Mouse (Mus musculus) naive thymus-derived CD4-positive, alpha-beta T cell, adult 2 months (primary cell): ENCODE measurements around the gene Gm26897.

Source experiments
- DNase-seq: peaks from one replicate; pipeline ENCODE4 v3.0.0-alpha.2; 2011; ENCODE audit warnings: low read depth

The Gm26897 gene

DNA sequence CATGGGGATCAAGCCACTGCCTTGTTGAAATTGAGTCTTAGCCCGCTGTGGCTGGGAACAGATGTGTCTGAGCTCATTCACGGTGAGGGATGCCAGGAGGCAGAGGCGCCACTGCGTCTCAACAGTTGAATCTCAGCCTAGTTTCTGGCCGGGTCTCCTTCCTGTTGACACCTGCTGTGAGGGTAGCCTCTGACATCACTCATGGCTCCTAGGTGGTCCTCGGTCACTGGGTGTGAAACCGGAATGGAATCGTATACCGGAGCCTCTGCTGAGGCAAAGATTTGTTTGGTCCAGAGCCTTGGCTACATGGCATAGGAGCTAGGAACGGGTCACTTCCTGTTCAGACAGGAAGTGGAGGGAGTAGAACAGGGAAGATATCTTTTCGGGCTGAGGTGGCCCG lies at the start of gene Gm26897:
TSS of gene Gm26897 (plus strand) at position 74 of the 400 bp plus-strand sequence.
- no peak for DNase-seq

GRCm38 (mm10) chr5:111687370-111687769 lies 46.4 kb upstream of the Gm26897 start:
- DNase-seq = peak; percentile 7

GRCm38 (mm10) chr5:111688584-111688983 lies 45.1 kb upstream of the Gm26897 start:
- DNase-seq = no peak

GRCm38 (mm10) chr5:111697996-111698395 lies 35.7 kb upstream of the Gm26897 start:
- DNase-seq = no peak

- DNase-seq = no peak
Observed at GRCm38 (mm10) chr5:111699711-111700303, 33.9 kb upstream of the Gm26897 start.

DNA sequence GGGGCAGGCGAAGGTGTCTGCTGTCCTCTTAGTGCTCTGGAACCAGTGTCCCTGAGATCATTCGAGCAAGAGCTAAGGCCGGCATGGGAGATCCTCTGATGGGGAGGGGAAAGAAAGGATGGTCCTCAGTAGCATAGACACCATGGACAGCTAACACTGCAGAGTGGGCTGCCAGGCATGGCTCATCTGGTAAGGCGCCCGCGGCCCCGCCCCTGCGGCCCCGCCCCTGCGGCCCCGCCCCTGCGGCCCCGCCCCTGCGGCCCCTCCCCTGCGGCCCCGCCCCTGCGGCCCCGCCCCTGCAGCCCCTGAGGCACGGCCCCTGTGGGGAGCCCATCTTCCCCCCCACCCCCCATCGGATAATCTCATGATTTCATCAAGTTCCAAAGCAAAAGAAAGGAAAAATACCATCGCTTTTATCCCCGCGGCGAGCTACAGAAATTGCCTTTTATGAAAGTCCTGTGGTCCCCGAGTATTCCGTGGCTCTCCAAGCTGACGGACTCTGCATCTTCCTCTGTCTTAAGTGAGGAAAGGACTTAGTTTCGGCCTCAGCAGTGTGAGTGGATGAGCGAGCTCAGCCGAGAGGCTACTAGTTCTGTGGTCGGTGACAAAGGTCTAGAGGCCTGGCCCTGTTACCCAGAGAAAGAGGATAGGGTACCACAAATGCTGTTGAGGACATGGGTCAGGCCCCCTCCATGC lies 31.9 kb upstream of the Gm26897 start:
- DNase-seq = no peak

DNA sequence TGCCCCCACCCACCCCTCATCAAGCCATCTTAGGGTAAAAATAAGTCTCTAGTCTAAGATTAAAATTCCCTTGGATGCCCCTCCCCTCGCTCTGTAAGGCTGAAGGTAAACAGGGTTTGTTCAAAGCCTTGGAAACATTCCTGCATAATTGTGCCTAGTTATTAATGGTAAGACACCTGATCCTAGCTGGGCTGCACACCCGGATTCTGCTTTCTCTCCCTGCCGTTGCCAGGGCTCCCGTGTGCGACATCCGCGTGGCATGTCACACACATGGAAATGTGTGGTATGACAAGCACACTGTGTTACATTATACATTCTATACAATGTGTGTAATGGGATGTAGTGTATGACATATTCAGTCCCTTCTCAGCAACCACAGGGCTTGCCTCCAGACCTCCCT lies 30.1 kb upstream of the Gm26897 start:
- DNase-seq = no peak

- DNase-seq = no peak
Observed at GRCm38 (mm10) chr5:111704326-111704725, 29.4 kb upstream of the Gm26897 start.

DNA sequence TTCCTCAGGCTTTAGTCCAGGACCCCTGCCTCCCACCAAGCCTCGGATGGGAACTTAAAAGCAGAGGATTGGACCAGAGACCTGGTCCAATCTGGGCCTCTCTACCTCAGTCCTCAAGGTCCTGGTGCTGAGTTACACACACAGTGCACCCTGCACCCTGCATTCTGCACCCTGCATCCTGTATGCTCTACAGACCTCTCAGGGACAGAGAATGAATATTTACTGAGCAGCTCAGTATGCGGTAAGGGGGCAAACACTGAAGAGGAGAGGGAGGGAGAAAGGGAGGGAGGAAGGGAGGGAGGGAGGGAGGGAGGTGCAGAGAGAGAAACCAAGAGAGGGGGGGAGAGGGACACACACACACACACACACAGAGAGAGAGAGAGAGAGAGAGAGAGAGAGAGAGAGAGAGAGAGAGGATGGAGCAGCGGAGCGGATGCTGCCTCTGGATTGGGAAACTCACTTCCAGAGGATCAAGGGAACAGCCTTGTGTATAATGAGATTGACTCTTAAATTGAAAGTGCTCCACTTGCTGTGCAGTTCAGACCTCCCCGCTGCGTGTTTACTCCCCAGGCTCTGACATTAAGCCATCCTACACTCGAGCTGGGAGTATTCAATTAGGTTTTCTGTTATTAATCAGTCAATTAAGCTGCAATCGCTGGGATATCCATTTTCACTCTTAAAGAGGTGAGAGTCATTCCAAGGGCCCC lies 24.4 kb upstream of the Gm26897 start:
- DNase-seq = no peak

- no peak for DNase-seq
Observed at GRCm38 (mm10) chr5:111719018-111719417, 14.7 kb upstream of the Gm26897 start.

- DNase-seq = no peak
Observed at GRCm38 (mm10) chr5:111720726-111721125, 13.0 kb upstream of the Gm26897 start.

GRCm38 (mm10) chr5:111724713-111725112 lies 9.0 kb upstream of the Gm26897 start:
- no peak for DNase-seq

- DNase-seq = no peak
Observed at GRCm38 (mm10) chr5:111725195-111725920, 8.4 kb upstream of the Gm26897 start.

DNA sequence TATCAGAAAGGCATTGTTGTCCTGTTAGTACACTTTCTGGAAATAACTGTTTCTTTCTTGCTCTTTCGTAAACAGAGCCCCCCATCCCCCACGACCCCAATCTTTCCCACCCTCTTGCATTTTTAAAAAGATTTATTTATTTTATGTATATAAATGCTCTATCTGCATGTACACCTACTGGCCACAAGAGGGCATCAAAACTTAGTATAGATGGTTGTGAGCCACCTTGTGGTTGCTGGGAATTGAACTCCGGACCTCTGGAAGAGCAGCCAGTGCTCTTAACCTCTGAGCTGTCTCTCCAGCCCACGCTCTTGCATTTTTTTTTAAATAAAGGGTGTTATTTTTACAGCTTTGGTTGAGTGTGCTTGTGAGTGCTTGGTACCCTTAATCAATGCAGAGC lies 5.3 kb upstream of the Gm26897 start:
- DNase-seq = peak; percentile 8

DNA sequence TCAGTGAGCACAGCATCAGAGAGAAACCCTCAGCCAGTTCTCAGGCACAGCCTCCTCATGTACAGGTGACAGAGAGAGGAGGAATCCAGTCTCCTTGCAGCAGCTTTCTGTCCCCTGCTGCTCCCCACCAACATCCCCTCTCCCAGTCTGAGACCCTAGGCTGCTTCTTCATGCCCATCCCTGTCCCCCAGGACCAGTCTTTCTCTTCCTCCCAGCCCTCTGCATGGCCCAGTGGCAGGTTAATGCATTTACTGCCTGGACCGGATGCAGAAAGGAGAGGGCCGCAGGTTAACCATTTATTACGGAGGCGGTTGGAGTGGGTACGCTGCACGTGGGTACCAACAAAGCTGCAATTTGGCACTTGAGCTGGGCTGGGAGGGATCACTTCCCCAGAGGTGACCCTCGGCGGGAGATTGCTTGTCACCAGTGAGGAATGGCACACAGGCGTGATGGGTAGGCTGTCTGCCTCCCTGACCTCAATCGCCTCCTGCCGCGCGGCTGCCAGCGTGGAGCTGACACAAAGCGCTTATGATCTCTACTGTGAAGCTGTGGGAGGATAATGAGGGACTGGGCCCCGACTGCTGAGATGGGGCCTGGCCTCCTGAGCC lies 3.1 kb upstream of the Gm26897 start:
- DNase-seq = no peak

GRCm38 (mm10) chr5:111732194-111732593 lies 1.5 kb upstream of the Gm26897 start:
- no peak for DNase-seq

GRCm38 (mm10) chr5:111739480-111739879 lies 5.8 kb downstream of the Gm26897 start:
- no peak for DNase-seq

- no peak for DNase-seq
Observed at GRCm38 (mm10) chr5:111740384-111741275, 6.9 kb downstream of the Gm26897 start.

GRCm38 (mm10) chr5:111741352-111741751 lies 7.6 kb downstream of the Gm26897 start:
- DNase-seq = no peak

GRCm38 (mm10) chr5:111742290-111742898 lies 8.7 kb downstream of the Gm26897 start:
- DNase-seq = no peak

DNA sequence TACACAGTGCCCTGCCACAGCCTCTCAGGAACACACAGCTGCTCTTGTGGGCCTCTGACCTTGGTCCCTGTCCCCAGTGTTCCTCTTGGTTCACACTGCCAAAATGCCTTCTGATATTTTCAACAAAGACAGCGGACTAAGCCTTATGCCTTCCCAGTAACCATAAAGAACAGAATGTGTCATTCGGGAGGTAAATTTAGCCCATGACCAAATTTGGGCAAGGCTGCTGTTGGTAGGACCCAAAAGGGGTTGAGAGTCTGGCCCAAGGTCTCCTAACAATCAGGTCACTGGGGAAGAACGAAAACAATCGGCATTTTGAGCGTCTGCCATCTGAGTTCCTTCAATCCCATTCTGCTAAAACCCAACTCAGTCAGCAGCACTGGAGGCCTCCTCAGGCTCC lies 15.9 kb downstream of the Gm26897 start:
- DNase-seq = no peak
